Mouse (Mus musculus) cerebellum, adult 11-12 months (tissue): ENCODE measurements at regions not wholly inside any gene's neighbourhood (a gene's known extent, or its start where the extent isn't known, plus 50 kb on each side); places are given as distances from the start of the nearest gene placed in this dataset.
"Not testable (repeated sequence)": the region's sequence is repeated elsewhere in the genome, so short reads cannot be mapped to it uniquely, and the experiment has no call there.

Experiments used
- DNase-seq: peaks from one replicate; pipeline ENCODE4 v3.0.0; 2022

DNA sequence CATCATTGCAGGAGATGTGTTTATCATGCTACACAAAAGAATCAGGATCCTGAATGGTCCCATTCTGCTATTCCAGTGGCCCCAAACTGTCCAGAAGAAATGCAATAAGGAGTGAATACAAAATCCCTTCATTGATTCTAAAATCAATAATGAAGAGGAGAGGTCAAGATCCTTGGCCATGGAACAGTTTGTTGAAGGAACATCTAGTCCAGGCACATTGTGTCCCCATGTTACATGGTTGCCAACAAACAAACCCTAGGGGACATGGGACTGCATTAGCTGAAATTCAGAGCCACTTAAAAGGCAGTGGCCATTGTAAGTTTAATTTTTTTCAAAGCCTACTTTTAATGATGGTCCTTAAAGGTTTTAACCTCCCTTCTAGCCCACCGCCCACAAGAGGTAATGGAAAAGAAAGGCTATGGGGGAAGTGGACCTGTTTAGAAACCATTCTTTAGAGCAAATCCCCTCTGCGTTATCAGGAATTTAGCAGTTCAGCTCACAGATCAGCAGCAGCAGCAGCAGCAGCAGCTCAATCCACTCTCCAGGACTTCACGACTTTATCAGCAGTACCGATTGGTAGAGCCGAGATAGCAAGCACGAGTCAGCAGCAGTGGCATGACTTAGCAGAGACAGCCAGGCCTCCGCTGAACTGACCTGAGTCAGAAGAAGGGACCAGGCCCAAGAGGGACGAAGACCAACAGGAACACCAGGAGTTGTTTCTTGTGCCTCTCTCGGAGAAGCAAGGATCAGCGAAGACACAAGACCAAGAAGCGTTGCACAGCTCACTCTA lies 268.3 kb downstream of the Setd4 start:
- no peak for DNase-seq

DNA sequence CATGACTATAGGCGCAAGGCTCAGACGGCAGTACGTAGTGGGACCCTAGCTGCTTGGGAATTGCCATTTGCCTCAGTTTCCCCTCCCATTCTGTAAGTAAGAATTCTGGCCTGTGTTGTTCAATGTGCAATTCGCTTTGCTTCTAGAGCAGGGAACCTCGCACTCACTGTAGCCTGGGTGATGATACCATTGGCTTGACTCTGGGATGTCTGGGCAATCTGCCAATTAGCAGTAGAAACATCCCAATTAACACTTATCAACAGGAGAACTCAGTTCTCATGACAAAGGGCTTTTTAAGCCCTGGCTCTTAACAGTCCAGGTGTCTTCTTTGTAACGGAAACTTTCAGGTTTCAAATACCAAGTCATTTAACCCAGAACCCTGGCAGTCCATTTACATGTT lies 270.2 kb downstream of the Setd4 start:
- DNase-seq = no peak

DNA sequence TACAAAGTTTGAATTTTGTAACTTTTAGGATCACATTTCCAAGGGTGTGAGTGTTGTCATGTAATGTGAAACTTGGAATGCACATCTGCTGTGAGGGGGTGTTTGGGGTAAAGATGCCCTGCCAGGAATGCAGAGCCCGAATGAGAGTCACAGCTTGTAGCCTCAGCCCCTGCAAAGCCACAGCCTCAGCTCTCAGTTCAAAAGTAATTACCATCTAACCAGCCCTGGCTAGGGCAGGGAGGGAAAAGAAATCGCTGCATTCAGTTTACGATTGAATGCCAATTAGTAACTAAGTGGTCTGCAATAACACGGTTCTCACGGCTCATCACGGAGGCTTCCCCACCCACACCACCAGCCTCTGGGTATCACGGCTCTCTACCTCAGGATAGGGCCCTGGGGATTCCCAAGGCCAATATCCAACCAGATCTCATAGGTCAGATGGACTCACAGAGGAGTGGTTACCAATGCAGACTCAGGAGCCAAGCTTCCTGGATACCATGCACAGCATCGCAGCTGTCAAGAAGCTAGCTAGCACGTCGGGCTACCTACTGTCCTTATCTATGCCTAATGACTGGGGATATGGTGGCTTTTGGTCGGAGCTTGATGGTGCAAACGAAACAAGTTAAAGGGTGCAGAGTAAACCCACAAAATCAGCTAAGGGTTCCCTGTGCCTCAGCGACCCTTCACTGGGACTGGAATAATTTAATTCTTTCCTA lies 275.0 kb downstream of the Setd4 start:
- DNase-seq = no peak

DNA sequence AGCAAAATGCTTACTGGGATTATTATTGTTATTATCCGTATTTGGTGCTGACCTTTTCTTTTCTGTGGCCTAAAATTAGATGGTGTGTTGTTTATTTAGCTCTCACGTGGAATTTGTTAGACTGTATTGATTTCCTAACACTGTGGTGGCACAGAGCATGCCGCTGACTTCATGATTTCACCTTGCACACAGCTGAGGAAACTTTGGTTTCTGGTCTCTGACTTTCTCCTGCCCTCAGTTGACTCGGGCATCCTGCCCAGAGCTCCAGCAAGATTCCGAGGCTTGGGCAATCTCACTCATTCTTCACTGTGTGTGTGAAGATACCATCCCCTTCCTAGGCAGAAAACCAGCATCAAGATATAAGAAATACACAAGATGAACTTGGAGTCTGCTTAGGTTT lies 279.0 kb downstream of the Setd4 start:
- no peak for DNase-seq

DNA sequence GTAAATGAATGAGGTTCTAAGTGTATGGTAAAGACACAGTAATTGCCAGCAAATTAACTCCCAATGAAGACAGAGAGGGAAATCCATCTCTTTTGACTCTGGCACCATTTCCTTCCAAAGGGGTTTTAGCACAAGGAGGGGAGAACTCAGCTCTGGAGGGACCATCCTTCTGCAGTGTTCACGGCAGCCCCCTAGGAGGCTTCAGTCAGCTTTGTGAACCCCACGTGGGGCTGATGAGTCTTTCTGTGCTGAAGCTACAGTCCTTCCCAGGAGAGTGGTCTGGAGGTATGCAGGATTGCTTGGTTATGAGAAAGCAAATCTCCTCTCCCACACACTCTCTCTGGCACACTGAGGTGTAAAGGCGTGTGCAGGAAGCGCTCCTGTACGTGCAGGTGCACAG lies 280.7 kb downstream of the Setd4 start:
- DNase-seq = no peak

DNA sequence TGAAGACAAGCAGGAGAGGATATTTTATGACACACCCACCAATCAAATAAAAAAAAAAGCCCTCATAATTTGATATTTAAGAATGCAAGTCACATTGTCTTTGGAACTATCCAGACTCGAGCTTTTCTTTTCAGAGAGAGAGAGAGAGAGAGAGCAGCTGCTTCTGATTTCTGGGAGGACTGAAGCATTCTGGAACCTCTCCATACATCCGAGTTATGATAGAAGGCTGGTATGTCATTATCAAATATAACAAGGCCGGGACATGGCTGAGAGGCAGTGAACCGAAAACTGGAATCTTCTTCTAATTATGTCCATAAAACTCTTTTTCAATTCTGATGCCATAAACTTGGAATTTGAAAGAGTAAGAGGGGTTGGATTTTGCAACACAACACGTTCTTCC lies 284.3 kb downstream of the Setd4 start:
- no peak for DNase-seq

DNA sequence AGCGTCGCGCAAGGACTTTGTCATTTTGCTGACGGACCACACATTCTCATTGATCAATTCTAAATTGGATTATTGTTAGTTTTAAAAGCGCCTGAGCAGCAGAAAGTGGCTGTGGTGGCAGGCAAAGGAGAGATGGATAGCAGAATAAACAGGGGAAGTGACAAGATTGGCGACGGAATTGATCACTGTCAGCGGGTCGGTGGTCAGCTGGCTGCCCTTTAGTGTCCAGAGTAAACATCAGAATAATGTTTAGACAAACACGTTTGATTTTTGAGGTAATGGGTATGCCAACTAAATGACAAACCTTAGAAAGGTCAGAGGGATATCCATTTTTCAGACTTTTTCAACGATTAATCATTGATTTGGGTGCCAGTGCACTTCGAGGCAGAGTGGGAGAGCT lies 292.2 kb downstream of the Setd4 start:
- DNase-seq = no peak

DNA sequence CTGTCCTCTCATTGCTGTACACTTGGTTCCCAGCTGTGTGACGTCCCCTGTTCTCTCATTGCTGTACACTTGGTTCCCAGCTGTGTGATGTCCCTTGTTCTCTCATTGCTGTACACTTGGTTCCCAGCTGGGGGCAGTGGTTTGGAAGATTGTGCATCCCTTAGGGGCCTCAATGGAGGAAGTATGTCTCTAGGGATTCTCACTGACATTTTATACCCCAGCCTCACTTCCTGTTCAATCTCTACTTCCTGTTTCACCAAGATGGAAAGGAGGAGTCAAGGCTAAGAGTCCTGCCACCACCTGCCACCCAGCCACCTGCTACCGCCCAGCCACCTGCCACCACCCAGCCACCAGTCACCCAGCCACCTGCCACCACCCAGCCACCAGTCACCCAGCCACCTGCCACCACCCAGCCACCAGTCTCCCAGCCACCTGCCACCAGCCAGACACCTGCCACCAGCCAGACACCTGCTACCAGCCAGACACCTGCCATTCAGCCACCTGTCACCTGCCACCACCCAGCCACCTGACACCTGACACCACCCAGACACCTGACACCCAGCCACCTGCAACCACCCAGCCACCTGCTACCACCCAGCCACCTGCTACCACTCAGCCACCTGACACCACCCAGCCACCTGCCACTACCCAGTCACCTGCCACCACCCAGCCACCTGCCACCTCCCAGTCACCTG lies 295.1 kb downstream of the Setd4 start:
- DNase-seq = no peak

DNA sequence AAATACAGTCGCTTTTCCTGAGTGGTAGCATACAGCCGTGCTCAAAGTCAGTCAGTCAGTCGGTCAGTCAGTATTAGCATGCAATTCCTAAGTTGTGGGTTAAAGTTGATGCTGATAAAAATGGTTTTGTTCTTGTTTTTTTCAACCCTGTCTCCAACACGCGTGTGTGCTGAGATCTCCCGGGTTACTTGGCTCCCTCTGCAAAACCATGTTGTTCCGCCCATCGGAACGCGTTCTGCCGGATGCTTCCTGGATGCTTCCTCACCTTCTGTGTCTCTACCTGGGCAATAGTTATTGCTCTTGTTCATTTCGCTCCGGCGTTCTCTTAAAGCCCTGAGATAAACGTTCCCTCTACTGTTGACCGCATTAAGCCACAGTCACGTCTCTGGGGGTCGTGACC lies 296.9 kb downstream of the Setd4 start:
- no peak for DNase-seq

DNA sequence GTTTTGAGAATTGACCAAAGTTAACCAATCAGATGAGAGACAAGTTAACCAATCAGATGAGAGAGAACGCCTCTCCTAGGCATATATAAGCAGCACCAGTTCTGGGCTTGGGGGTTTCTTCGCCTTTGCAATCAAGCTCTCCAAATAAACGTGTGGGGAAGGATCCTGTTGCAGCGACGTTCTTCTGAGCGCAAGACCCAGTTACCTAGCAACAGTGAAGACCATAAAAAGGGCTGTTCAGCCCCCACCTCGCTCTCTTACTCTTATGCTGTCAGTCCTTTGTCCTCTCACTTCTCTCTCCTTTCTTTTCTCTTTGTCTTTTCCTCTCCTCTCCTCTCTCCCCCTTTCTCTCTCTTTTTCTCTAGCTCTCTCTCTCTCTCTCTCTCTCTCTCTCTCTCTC lies 297.7 kb downstream of the Setd4 start:
- DNase-seq = not testable (repeated sequence)

DNA sequence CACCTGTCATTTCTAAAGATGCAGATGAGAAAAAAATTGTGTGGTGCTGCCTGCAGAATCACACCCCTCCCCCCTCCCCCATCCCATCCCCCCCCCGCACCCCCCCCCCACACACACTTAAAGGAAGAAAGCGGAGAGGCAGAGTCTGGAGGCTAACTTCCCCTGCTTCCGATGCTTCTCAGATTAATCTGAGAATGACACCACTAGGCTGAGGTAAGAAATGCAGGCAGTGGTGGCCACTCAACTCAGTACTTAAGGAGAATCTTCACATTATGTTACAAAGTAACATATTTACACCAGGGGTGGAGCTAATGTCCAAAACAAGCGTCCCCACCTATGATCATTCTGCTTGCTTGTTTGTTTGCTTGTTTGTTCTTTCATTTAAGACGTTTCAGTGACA lies 309.4 kb downstream of the Setd4 start:
- DNase-seq = no peak

DNA sequence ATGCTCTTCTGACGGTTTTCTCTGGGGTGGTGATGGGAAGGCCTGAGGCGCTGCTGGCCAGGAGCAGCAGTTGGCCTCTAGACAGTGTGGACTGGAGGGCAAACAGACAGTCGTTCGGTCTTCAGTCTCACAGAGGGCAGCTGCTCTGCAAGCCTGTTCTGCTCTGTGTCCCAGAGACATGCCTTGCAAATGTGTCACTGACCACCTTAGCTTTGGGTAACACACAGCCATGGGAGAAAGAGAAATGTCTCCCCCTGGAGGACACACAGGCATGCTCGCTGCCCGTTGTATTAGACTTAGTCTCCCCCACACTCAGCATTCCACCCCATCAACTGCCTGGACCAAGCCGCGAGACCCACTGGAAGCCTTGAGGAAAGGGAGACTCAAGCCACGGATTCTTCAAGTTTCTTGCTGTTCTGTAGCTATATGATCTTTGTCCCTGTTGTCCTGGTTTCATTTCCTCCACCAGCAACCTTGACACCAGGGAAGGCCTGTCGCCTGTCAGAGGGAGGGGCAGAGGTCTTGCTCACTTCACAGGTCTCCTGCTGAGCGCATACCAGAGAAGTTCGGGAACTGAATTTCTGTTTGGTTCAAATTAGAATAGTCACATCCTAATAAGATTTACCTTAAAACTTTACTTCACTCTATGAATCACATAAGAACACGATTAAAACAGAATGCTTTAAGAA lies 310.8 kb downstream of the Setd4 start:
- DNase-seq = peak; percentile 15

DNA sequence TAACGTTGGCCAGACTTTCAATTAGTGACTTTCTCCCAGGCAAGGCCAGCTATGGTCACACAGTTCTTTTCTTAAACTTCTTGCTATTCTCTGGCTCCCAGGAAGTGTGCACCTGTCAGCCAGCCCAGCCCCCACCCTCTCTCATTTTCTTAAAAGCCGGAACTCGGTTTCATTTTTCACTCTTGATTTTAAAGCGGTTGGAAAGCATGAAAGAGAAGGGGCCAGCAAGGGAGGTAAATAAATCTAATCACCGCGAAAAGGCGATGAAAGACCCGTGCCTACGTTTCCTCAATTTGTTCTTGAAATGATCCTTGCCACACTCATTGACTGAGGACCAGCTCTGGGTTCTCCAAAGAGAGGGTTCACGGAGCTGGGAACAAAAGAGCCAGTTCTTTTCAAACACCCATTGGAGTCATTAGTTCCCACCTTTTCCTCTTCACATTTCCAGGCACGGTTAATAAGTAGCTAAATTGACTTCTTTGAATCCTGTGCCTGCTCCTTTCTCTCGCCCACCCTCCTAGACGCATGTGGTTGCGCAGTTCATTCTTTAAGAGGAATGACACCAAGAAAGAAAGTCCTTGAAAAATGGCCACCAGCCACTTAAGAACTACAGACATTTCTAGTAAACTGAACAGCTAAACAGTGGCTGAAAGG lies 311.6 kb downstream of the Setd4 start:
- DNase-seq = no peak

DNA sequence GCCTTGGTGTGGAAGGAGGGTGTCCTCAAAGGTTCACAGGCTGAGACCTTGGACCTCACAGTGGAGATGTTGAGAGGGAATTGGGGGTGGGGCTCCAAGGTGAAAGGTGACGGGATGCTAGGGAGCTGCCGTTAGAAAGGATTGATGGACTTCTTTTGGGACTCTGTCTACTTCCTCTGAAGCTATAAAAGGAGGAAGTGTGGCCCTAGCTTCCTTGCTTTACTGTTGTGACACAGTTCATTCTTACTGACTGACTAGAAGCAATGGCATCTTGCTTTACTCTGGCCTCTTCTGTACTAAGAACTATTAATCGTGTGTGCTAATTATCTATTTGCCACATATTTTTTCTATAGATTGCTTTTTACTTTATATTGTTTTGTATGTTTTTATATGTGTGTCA lies 315.8 kb downstream of the Setd4 start:
- DNase-seq = no peak

DNA sequence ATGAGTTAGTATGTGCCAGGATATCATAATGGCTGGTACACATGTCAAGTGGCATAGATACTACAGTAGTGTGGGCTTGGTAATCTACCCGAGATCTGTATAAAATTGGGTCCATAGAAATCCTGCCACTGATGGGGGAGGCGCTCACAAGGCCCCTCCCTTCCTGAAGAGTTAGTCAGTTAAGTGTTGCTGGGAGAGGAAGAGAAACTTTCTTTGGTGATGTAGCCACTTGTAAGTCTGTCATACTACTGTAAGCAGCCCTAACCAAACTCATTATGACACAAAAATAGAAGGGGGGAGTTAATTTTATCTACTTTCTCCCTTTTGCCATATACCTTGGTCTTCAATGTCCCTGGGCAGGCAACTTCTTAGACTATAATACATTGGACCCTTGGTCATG lies 316.3 kb downstream of the Setd4 start:
- DNase-seq = no peak

DNA sequence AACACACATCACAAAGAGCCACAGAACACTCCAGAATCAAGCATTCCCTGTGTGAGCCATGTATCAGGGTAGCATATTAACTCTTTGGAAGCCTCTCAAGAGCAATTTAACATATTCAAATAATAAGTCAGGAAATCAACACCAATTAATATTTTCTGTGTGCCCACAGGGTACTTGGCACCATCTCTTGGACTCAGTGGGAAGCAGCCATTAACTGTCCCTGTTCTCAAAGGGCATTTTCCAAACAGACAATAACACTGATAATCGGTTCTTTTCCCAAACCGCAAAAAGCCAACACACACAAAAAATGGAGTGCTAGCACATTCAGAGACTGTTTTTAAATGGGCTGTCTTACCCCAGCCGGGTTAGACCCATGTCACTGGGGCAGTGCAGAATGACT lies 317.0 kb downstream of the Setd4 start:
- DNase-seq = no peak

DNA sequence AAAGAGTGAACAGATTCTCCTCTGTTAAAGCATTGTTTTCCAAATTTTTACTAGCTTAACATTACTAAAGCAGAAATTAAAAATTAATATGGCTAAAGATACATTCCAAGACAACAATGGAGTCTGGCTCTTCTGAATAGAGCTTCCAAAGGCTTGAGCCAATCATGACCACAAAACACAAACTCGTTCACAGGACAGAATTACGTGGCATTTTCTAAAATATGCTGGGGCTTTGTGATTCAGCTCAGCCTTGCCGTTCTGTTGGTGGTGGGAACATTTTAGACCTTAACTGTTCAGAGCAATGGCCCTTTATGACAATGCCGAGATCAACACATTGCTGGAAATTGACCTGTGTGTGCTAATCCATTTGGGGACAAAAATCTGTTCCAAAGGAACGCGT lies 318.7 kb downstream of the Setd4 start:
- no peak for DNase-seq

DNA sequence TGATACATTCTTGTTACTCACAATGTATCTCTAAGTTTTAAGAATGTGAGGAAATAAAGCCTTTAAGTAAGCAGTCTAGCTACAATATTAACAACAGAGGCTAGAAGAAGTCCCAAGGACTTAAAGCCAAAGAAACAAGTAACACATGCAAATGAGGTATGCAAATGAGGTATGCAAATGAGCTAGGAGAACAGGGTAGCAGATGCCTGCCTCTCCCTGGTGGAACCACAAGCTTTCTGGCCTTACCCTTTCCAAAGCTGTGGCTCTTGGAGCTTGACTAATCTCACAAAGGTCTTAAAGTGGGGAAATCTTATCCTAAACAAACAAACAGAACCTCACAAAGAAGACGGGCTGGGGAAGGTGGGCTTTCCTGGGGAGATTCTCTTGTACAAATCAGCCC lies 322.1 kb downstream of the Setd4 start:
- DNase-seq = no peak

DNA sequence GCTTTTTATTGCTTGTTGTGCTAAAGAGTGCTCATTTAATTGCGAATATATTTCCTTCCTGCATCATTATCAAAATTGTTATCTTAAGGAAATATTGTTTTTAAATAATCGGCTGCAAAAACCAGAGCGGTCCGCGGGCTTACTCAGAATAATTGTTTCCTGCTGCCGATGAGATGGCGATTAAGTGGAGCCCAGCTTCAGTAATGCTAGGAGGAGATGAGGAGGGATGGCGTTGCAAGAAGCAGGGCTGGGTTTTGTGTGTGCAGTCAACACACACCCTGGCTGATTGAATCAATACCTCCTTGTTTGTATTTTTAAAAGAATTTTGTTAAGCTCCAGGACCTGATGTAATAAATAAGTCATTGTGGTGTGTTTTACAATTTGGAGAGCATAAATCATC lies 331.2 kb downstream of the Setd4 start:
- DNase-seq = no peak

DNA sequence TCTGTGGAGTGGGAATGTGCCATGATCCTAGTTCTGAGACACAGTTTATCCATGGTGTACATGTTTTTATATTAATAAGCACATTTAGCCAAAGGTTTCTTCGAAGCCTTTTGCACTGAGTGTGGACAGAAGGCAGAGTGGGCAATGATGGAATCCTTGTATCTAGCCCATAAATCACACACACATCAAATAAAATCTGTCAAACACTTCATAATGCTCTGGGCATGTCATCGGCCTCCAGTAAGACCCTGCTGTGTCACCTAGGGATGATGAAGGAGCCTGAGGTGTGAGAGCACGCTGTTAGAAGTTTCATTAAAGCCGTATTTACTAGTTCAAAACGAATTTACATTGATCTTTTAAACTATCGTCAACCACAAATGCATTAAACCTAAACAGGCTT lies 331.7 kb downstream of the Setd4 start:
- DNase-seq = no peak

DNA sequence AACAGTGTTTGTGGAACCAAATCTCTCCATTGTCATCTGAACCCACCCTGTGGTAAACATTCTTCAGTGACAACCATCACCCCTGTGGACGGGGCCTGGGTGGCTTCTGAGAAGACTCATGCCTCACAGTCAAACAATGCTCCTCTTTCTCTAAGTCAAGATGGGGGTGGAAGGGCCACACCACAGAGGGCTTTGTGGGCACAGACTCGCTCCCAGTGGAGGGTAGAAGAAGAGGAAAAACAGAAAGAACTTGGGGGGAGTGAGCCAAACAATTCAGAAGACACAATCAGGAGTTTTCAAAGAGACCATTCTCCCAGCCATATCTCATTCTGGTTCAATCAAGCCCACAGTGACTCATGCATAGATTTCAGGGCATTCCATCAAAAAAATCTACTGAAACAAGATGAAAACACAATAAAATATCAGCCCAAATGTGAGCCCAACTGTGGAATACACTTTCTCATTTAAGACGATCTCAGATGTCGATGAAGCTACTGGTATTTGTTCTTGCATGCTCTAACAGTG lies 339.7 kb downstream of the Setd4 start:
- no peak for DNase-seq

DNA sequence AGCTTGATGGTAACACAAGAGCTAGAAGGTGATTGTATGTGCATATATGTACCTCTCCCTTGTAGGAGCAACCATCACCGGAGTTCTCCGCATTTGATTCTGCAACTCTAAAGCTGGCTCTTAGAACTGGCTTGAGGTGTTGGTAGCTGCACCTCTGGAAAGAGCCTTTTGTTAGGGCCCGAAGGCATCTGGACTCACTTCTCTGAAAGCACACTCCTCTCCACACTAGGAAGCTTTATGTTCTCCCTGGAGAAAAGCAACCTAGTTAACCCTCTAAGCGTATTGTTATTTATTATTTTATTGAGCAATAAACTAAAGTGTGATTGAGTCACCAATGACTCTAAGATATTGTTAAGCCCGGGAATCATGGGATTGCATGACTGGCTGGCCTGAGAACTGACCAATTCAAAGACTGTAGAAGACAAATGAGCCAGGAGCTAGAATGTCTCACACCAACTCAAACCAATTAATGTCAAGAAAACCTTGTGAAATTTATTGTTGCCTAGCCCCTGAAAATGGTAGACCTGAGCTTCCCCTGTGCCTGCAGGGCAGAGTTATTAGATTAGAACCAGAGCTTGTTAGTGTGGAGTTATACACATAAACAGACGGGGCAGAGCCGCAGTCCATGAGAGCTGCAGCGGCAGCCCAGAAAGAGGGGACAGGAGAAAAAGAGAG lies 340.6 kb downstream of the Setd4 start:
- DNase-seq = no peak
